Mouse (Mus musculus) stomach, postnatal 0 days (tissue): Measurements from ENCODE around the gene Rplp0.

Source experiments
- CTCF ChIP-seq: IDR thresholded peaks from 2 replicates; pipeline ENCODE4 v1.5.1; 2016; ENCODE audit warnings: antibody characterized with exemption, low read depth, mild to moderate bottlenecking, moderate library complexity
- EP300 ChIP-seq: optimal IDR thresholded peaks from 2 replicates; pipeline ENCODE3; 2016; ENCODE audit warnings: antibody characterized with exemption

- TF ChIP-seq CTCF (no peak; the same call in 1 of the 2 replicates), EP300 (no peak)
Measured at GRCm38 (mm10) chr5:115531671-115532270, 27.5 kb upstream of the Rplp0 start.
